Mouse (Mus musculus): ENCODE results near the gene Hist1h2bp. TPM values are rescaled to one million over a fixed set of nuclear protein-coding genes. Genes with fewer than 3 reads are reported as not detected.
"Not testable (repeated sequence)": the region's sequence is repeated elsewhere in the genome, so short reads cannot be mapped to it uniquely, and the experiment has no call there.

Gene Hist1h2bp
- total RNA-seq, 4 experiments from 2014 or later: 0.73 to 2.1 TPM; not detected in 2

GRCm38 (mm10) chr13:21783255-21783617 lies 4.0 kb upstream of the Hist1h2bp start, which contains the start of gene Hist1h3i:
Gene Hist1h3i (minus strand): TSS chr13:21783370.
- no peak for DNase-seq (ENCODE audit: low spot score in 2 of 2)

- DNase-seq (ENCODE audit: low spot score in 2 of 2): no peak
Measured at GRCm38 (mm10) chr13:21783734-21784161, 3.5 kb upstream of the Hist1h2bp start.

GRCm38 (mm10) chr13:21784311-21784710 lies 3.0 kb upstream of the Hist1h2bp start:
- DNase-seq (ENCODE audit: low spot score in 2 of 2): no peak

GRCm38 (mm10) chr13:21786189-21786898 lies 917 bp upstream of the Hist1h2bp start:
- DNase-seq (ENCODE audit: low spot score in 2 of 2): no peak

GRCm38 (mm10) chr13:21787760-21788593 lies 716 bp downstream of the Hist1h2bp start:
- no peak for DNase-seq (ENCODE audit: low spot score in 2 of 2)

GRCm38 (mm10) chr13:21789925-21790324 lies 2.7 kb downstream of the Hist1h2bp start:
- DNase-seq (ENCODE audit: low spot score in 2 of 2): no peak

- DNase-seq (ENCODE audit: low spot score in 2 of 2): no peak
Measured at GRCm38 (mm10) chr13:21790601-21791283, 3.5 kb downstream of the Hist1h2bp start.

- no peak for DNase-seq (ENCODE audit: low spot score in 2 of 2)
Measured at GRCm38 (mm10) chr13:21795584-21795983, 8.3 kb downstream of the Hist1h2bp start.

- not testable (repeated sequence) for DNase-seq (ENCODE audit: low spot score in 2 of 2)
Measured at GRCm38 (mm10) chr13:21797163-21797562, 9.9 kb downstream of the Hist1h2bp start.

GRCm38 (mm10) chr13:21803058-21803457 lies 15.8 kb downstream of the Hist1h2bp start:
- DNase-seq (ENCODE audit: low spot score in 2 of 2): not testable (repeated sequence)

- not testable (repeated sequence) for DNase-seq (ENCODE audit: low spot score in 2 of 2)
Measured at GRCm38 (mm10) chr13:21810073-21810472, 22.8 kb downstream of the Hist1h2bp start, which contains the start of the genes Hist1h2bq and Hist1h2ao. Gene Hist1h2bq (minus strand): TSS chr13:21810197. Gene Hist1h2ao (plus strand): TSS chr13:21810465.

- not testable (repeated sequence) for DNase-seq (ENCODE audit: low spot score in 2 of 2)
Measured at GRCm38 (mm10) chr13:21811074-21811473, 23.8 kb downstream of the Hist1h2bp start.

- DNase-seq (ENCODE audit: low spot score in 2 of 2): not testable (repeated sequence)
Measured at GRCm38 (mm10) chr13:21811539-21811938, 24.3 kb downstream of the Hist1h2bp start, which contains the start of gene Hist1h4m. Gene Hist1h4m (plus strand): TSS chr13:21811746.

- not testable (repeated sequence) for DNase-seq (ENCODE audit: low spot score in 2 of 2)
Measured at GRCm38 (mm10) chr13:21812092-21812491, 24.8 kb downstream of the Hist1h2bp start.

- not testable (repeated sequence) for DNase-seq (ENCODE audit: low spot score in 2 of 2)
Measured at GRCm38 (mm10) chr13:21820082-21820890, 33.0 kb downstream of the Hist1h2bp start.

- no peak for DNase-seq (ENCODE audit: low spot score in 2 of 2)
Measured at GRCm38 (mm10) chr13:21828511-21828910, 41.2 kb downstream of the Hist1h2bp start.

GRCm38 (mm10) chr13:21830344-21830743 lies 43.1 kb downstream of the Hist1h2bp start:
- no peak for DNase-seq (ENCODE audit: low spot score in 2 of 2)

- DNase-seq (ENCODE audit: low spot score in 2 of 2): not testable (repeated sequence)
Measured at GRCm38 (mm10) chr13:21831418-21832394, 44.4 kb downstream of the Hist1h2bp start, which contains the start of gene Hist1h4n. Gene Hist1h4n (minus strand): TSS chr13:21832196.

- DNase-seq (ENCODE audit: low spot score in 2 of 2): not testable (repeated sequence)
Measured at GRCm38 (mm10) chr13:21833461-21833860, 46.2 kb downstream of the Hist1h2bp start, which contains the start of the genes Hist1h2ap and Hist1h2br. Gene Hist1h2ap (minus strand): TSS chr13:21833507. Gene Hist1h2br (plus strand): TSS chr13:21833743.
